Mouse (Mus musculus) heart, adult 9 months (tissue): ENCODE measurements around the gene Elf1.

Experiments
- DNase-seq, 2 experiments: peaks; one replicate each; pipeline ENCODE4 v3.0.0; 2022; ENCODE audit warnings: low spot score in 2 of 2

The Elf1 gene

GRCm38 (mm10) chr14:79564784-79565183 is 83.8 kb downstream of the Elf1 start:
- DNase-seq, result no peak

- no peak for DNase-seq
Measured at GRCm38 (mm10) chr14:79573482-79574191, 92.6 kb downstream of the Elf1 start.

- DNase-seq, result no peak
Measured at GRCm38 (mm10) chr14:79574361-79574760, 93.4 kb downstream of the Elf1 start.

- no peak for DNase-seq
Measured at GRCm38 (mm10) chr14:79583526-79584245, 102.7 kb downstream of the Elf1 start.

GRCm38 (mm10) chr14:79586499-79587138 is 105.6 kb downstream of the Elf1 start:
- DNase-seq, result no peak

- DNase-seq, result peak; percentile 96 to 97
Measured at GRCm38 (mm10) chr14:79587139-79587851, 106.3 kb downstream of the Elf1 start, which contains the start of gene Sugt1. Gene Sugt1 (plus strand): TSS chr14:79587691.

GRCm38 (mm10) chr14:79587852-79588229 is 106.8 kb downstream of the Elf1 start:
- DNase-seq, result no peak

- no peak for DNase-seq
Measured at GRCm38 (mm10) chr14:79588534-79588951, 107.5 kb downstream of the Elf1 start.

GRCm38 (mm10) chr14:79589401-79589800 is 108.4 kb downstream of the Elf1 start:
- no peak for DNase-seq

- no peak for DNase-seq
Measured at GRCm38 (mm10) chr14:79590916-79591315, 109.9 kb downstream of the Elf1 start.

- no peak for DNase-seq
Measured at GRCm38 (mm10) chr14:79591611-79592010, 110.6 kb downstream of the Elf1 start.

- no peak for DNase-seq
Measured at GRCm38 (mm10) chr14:79594069-79594468, 113.1 kb downstream of the Elf1 start.

- DNase-seq, result no peak
Measured at GRCm38 (mm10) chr14:79596602-79597001, 115.6 kb downstream of the Elf1 start.

- peak in 1 of 2 experiments; percentile 40 for DNase-seq
Measured at GRCm38 (mm10) chr14:79605881-79606280, 124.9 kb downstream of the Elf1 start.

- no peak for DNase-seq
Measured at GRCm38 (mm10) chr14:79606392-79606791, 125.4 kb downstream of the Elf1 start.

- DNase-seq, result no peak
Measured at GRCm38 (mm10) chr14:79606867-79607266, 125.9 kb downstream of the Elf1 start.

GRCm38 (mm10) chr14:79607352-79607751 is 126.4 kb downstream of the Elf1 start:
- no peak for DNase-seq

- no peak for DNase-seq
Measured at GRCm38 (mm10) chr14:79608286-79608685, 127.3 kb downstream of the Elf1 start.

GRCm38 (mm10) chr14:79617121-79617828 is 136.3 kb downstream of the Elf1 start:
- DNase-seq, result peak in 1 of 2 experiments; percentile 31

GRCm38 (mm10) chr14:79619802-79620201 is 138.8 kb downstream of the Elf1 start:
- no peak for DNase-seq

- DNase-seq, result no peak
Measured at GRCm38 (mm10) chr14:79621143-79621542, 140.1 kb downstream of the Elf1 start.
